Mouse (Mus musculus): ENCODE measurements around the gene Ptbp1.
A peak's percentile ranks its signal among the peaks of the same experiment; 100 is the strongest.
"Not testable (repeated sequence)": the region's sequence is repeated elsewhere in the genome, so short reads cannot be mapped to it uniquely, and the experiment has no call there.

Ptbp1 gene

GRCm38 (mm10) chr10:79881981-79882380 is 27.8 kb downstream of the Ptbp1 start:
- DNase-seq (ENCODE audit: low spot score in 2 of 2) = no peak

- DNase-seq (ENCODE audit: low spot score in 2 of 2) = peak in 1 of 2 experiments; percentile 87
These were observed 29.3 kb downstream of the Ptbp1 start for GRCm38 (mm10) chr10:79883297-79884084.

GRCm38 (mm10) chr10:79884446-79884845 is 30.2 kb downstream of the Ptbp1 start:
- no peak for DNase-seq (ENCODE audit: low spot score in 2 of 2)

GRCm38 (mm10) chr10:79884938-79885337 is 30.7 kb downstream of the Ptbp1 start:
- not testable (repeated sequence) for DNase-seq (ENCODE audit: low spot score in 2 of 2)

GRCm38 (mm10) chr10:79886054-79886453 is 31.8 kb downstream of the Ptbp1 start, which contains the start of gene Elane:
Gene Elane (plus strand): TSS chr10:79886247.
- DNase-seq (ENCODE audit: low spot score in 2 of 2) = no peak

GRCm38 (mm10) chr10:79886611-79887010 is 32.4 kb downstream of the Ptbp1 start:
- no peak for DNase-seq (ENCODE audit: low spot score in 2 of 2)

GRCm38 (mm10) chr10:79889386-79889785 is 35.2 kb downstream of the Ptbp1 start:
- DNase-seq (ENCODE audit: low spot score in 2 of 2) = no peak

GRCm38 (mm10) chr10:79890670-79891069 is 36.4 kb downstream of the Ptbp1 start, which contains the start of gene Cfd:
Gene Cfd (plus strand): TSS chr10:79890853.
- DNase-seq (ENCODE audit: low spot score in 2 of 2) = no peak

- peak; percentile 65 to 81 for DNase-seq (ENCODE audit: low spot score in 2 of 2)
These were observed 38.4 kb downstream of the Ptbp1 start for GRCm38 (mm10) chr10:79892451-79893118.

- no peak for DNase-seq (ENCODE audit: low spot score in 2 of 2)
These were observed 42.1 kb downstream of the Ptbp1 start for GRCm38 (mm10) chr10:79896306-79896705.

- no peak for DNase-seq (ENCODE audit: low spot score in 2 of 2)
These were observed 42.6 kb downstream of the Ptbp1 start for GRCm38 (mm10) chr10:79896814-79897213.

GRCm38 (mm10) chr10:79897316-79898245 is 43.4 kb downstream of the Ptbp1 start:
- DNase-seq (ENCODE audit: low spot score in 2 of 2) = no peak

GRCm38 (mm10) chr10:79900951-79901410 is 46.8 kb downstream of the Ptbp1 start:
- DNase-seq (ENCODE audit: low spot score in 2 of 2) = no peak

- no peak for DNase-seq (ENCODE audit: low spot score in 2 of 2)
These were observed 52.5 kb downstream of the Ptbp1 start for GRCm38 (mm10) chr10:79906712-79907111.

GRCm38 (mm10) chr10:79907415-79907814 is 53.2 kb downstream of the Ptbp1 start:
- DNase-seq (ENCODE audit: low spot score in 2 of 2) = no peak

- DNase-seq (ENCODE audit: low spot score in 2 of 2) = peak; percentile 95 to 97
These were observed 54.2 kb downstream of the Ptbp1 start, which contains the start of gene Med16 for GRCm38 (mm10) chr10:79908167-79909091. Gene Med16 (minus strand): TSS chr10:79908923.

- DNase-seq (ENCODE audit: low spot score in 2 of 2) = no peak
These were observed 55.1 kb downstream of the Ptbp1 start for GRCm38 (mm10) chr10:79909092-79909922.

- no peak for DNase-seq (ENCODE audit: low spot score in 2 of 2)
These were observed 56.3 kb downstream of the Ptbp1 start, which contains the start of gene Gm26602 for GRCm38 (mm10) chr10:79910556-79910955. Gene Gm26602 (plus strand): TSS chr10:79910856.

GRCm38 (mm10) chr10:79912412-79912811 is 58.2 kb downstream of the Ptbp1 start:
- no peak for DNase-seq (ENCODE audit: low spot score in 2 of 2)

All from urinary bladder, postnatal 4 days (tissue).